In the genomic region with DNA sequence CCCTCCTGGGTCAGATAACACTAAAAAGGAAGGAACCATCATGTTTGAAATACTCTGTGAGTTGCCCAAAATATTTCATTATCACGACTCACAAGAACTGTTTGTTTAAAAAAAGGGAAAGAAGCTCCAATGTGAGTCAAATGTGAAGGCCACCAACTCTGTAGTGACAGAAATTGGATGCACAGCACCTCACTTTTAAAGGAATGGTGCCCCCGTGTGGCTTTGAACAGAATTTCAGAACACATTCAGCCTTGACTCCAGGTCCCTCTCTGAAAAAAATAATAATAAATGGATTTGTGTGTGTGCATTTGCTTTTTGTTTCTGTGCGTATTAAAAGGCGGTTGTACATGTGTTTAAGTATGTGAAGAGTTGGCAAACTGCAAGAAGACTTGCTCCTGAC, we compare ENCODE assay signal across 9 mouse cellular contexts.
DNase-seq lines count a peak whose midpoint lies in the region; ATAC-seq and TF ChIP-seq lines count a peak whose summit lies in the region.
"Had no signal": no experiment of that assay in that cellular context is flagged by ENCODE, and none has a peak within 500 bp of the region (broad histone marks: within the 10 kb centered on the region; RNA-seq: fewer than 3 reads in every experiment).

No protein-coding gene starts in this region.

- no peaks in the 10 kb centered on the region for H3K36me3 ChIP-seq in liver, embryonic 12.5 days
- no peaks in the 10 kb centered on the region for H3K36me3 ChIP-seq in heart, embryonic 10.5 days

- TF ChIP-seq CTCF in cortical plate, adult 2 months (IDR thresholded peaks at IDR 0.05; ENCODE audit: extremely low read depth, insufficient read depth, low read length): peak; percentile 56

- 0 out of 2 replicates have a peak, but pooled peaks cover 15% of the 10 kb centered on the region for H3K4me1 ChIP-seq in liver, embryonic 12.5 days
- peaks cover 3% of the 10 kb centered on the region; the same call in 1 of the 2 replicates for H3K4me1 ChIP-seq in cortical plate, adult 2 months (ENCODE audit: control insufficient read depth, insufficient read depth, low read length)
- no peaks in the 10 kb centered on the region for H3K4me1 ChIP-seq in heart, embryonic 10.5 days

- no peaks in the 10 kb centered on the region for H3K27me3 ChIP-seq in liver, embryonic 12.5 days (replicated peaks)
- no peaks in the 10 kb centered on the region for H3K27me3 ChIP-seq in heart, embryonic 10.5 days (ENCODE audit: insufficient read depth, poor library complexity, severe bottlenecking)

- TF ChIP-seq POLR2A in cortical plate, adult 2 months (IDR thresholded peaks at IDR 0.05; ENCODE audit: extremely low read depth, insufficient read depth, low read length): no peak

- no peak overlapping the region for H3K27ac ChIP-seq in liver, embryonic 12.5 days
- no peak overlapping the region for H3K27ac ChIP-seq in cortical plate, adult 2 months (ENCODE audit: insufficient read depth, low read length)
- H3K27ac ChIP-seq in heart, embryonic 10.5 days: no peak overlapping the region
- H3K27ac ChIP-seq: macrophage had no signal

- H3K4me3 ChIP-seq in liver, embryonic 12.5 days: no peak overlapping the region
- no peak overlapping the region for H3K4me3 ChIP-seq in cortical plate, adult 2 months (ENCODE audit: insufficient read depth, low read length)
- no peak overlapping the region for H3K4me3 ChIP-seq in heart, embryonic 10.5 days

- no peak for ATAC-seq in liver, embryonic 12.5 days

- no peaks in the 10 kb centered on the region for H3K9me3 ChIP-seq in liver, embryonic 12.5 days (replicated peaks)
- H3K9me3 ChIP-seq in heart, embryonic 10.5 days: no peaks in the 10 kb centered on the region

- H3K4me2 ChIP-seq in liver, embryonic 12.5 days: no peak overlapping the region

- WGBS in liver, embryonic 12.5 days (ENCODE audit: insufficient replicate concordance): 17% methylated on average over 4 of the region's 4 CpGs
- 19% methylated on average over 4 of the region's 4 CpGs for WGBS in heart, embryonic 10.5 days

- peak; percentile 59 for DNase-seq in liver
- peak; percentile 63 for DNase-seq in ZHBTc4 (ENCODE audit: low read depth, low spot score)
- DNase-seq in heart, embryonic 10.5 days (ENCODE audit: low spot score): peak; percentile 76
- peak; percentile 38 for DNase-seq in layer of hippocampus, adult 9-10 months (ENCODE audit: low spot score)
- peak; percentile 81 for DNase-seq in lung, postnatal 36 days
- peak; percentile 32 for DNase-seq in skeletal muscle tissue, adult 2 months (ENCODE audit: low read depth, low spot score)

- H3K9ac ChIP-seq in liver, embryonic 12.5 days: no peak overlapping the region
